Mouse (Mus musculus) brain, embryonic 14.5 days (tissue): ENCODE data around the gene 9230104L09Rik. TPM values are rescaled to one million over a fixed set of nuclear protein-coding genes. Genes with fewer than 3 reads are reported as not detected.

Source experiments
- DNase-seq: peaks from one replicate; pipeline ENCODE4 v3.0.0-alpha.2; 2011; ENCODE audit warnings: low read depth
- CTCF ChIP-seq: fragments of 200-500 bp; IDR thresholded peaks from 2 replicates; pipeline ENCODE4 v1.5.1; 2012; ENCODE audit warnings: inconsistent platforms, mild to moderate bottlenecking, moderate library complexity, borderline replicate concordance; ENCODE audit not compliant: insufficient read depth, insufficient read length; ENCODE audit errors: extremely low read depth
- POLR2A ChIP-seq: fragments of 200-500 bp; IDR thresholded peaks from 2 replicates; pipeline ENCODE4 v1.6.1; 2012; ENCODE audit warnings: mild to moderate bottlenecking, inconsistent platforms, borderline replicate concordance; ENCODE audit not compliant: poor library complexity, insufficient read depth, insufficient read length, severe bottlenecking; ENCODE audit errors: extremely low read depth
- polyA plus RNA-seq: library from polyadenylated mRNA; depleted of rRNA; stranded (reverse); fragments of >200 nt; gene quantifications from 2 replicates; pipeline ENCODE4 v1.2.3, GENCODE M21; 2012; rRNA removed

9230104L09Rik gene
- polyA plus RNA-seq, 1 experiment, result not detected

- no peak for DNase-seq
- no peak for TF ChIP-seq POLR2A
- TF ChIP-seq CTCF, result no peak
These were observed 25.6 kb downstream of the 9230104L09Rik start for GRCm38 (mm10) chr2:148839224-148839623.

GRCm38 (mm10) chr2:148838075-148838777, 26.6 kb downstream of the 9230104L09Rik start:
- TF ChIP-seq POLR2A (no peak), CTCF (no peak)
- no peak for DNase-seq

GRCm38 (mm10) chr2:148834912-148835311, 29.9 kb downstream of the 9230104L09Rik start, which contains the start of gene Cst9:
Gene Cst9 (plus strand): TSS chr2:148835147.
- DNase-seq, result no peak

GRCm38 (mm10) chr2:148825986-148826385, 38.9 kb downstream of the 9230104L09Rik start:
- no peak for TF ChIP-seq CTCF
- TF ChIP-seq POLR2A, result no peak
- DNase-seq, result no peak

More at GRCm38 (mm10) chr2:148834912-148835311, 29.9 kb downstream of the 9230104L09Rik start, which contains the start of gene Cst9:
- TF ChIP-seq POLR2A (no peak), CTCF (no peak)

GRCm38 (mm10) chr2:148819909-148820308, 44.9 kb downstream of the 9230104L09Rik start, which contains the start of gene Cst13:
Gene Cst13 (plus strand): TSS chr2:148820081.
- TF ChIP-seq CTCF (no peak), POLR2A (no peak)
- no peak for DNase-seq

GRCm38 (mm10) chr2:148806696-148807095, 58.1 kb downstream of the 9230104L09Rik start:
- no peak for TF ChIP-seq POLR2A
- TF ChIP-seq CTCF, result no peak
- DNase-seq, result no peak

GRCm38 (mm10) chr2:148801491-148801921, 63.3 kb downstream of the 9230104L09Rik start:
- no peak for TF ChIP-seq POLR2A
- TF ChIP-seq CTCF, result no peak
- DNase-seq, result no peak

- no peak for TF ChIP-seq POLR2A
- no peak for TF ChIP-seq CTCF
These were observed 66.4 kb downstream of the 9230104L09Rik start, which contains the start of gene Cst8 for GRCm38 (mm10) chr2:148798485-148798884. Gene Cst8 (plus strand): TSS chr2:148798785.

More at GRCm38 (mm10) chr2:148798485-148798884, 66.4 kb downstream of the 9230104L09Rik start, which contains the start of gene Cst8:
- DNase-seq, result no peak

Other genes starting within 250 kb of the 9230104L09Rik start
- gene Nxt1, start 192.4 kb downstream of the 9230104L09Rik start, polyA plus RNA-seq, result 43.8 and 68.5 TPM in 2 replicates
- 12.9 and 15.0 TPM in 2 replicates for gene Gzf1, start 184.0 kb downstream of the 9230104L09Rik start, polyA plus RNA-seq
- gene Napb, start 132.6 kb downstream of the 9230104L09Rik start, polyA plus RNA-seq, result 32.7 and 47.7 TPM in 2 replicates
- gene Cstl1, start 114.7 kb downstream of the 9230104L09Rik start, polyA plus RNA-seq, result not detected in 2 replicates
- gene Cst11, start 93.5 kb downstream of the 9230104L09Rik start, polyA plus RNA-seq, result 0.16 TPM in 1 of 2 replicates, not detected in the other
- gene 8030411F24Rik, start 83.0 kb downstream of the 9230104L09Rik start, polyA plus RNA-seq, result not detected in 2 replicates
- not detected in 2 replicates for gene Cst12, start 75.7 kb downstream of the 9230104L09Rik start, polyA plus RNA-seq
- gene Cst8, start 66.3 kb downstream of the 9230104L09Rik start, polyA plus RNA-seq, result 0.10 TPM in 1 of 2 replicates, not detected in the other
- gene Cst13, start 45.0 kb downstream of the 9230104L09Rik start, polyA plus RNA-seq, result not detected in 2 replicates
- not detected in 2 replicates for gene Cst9, start 29.9 kb downstream of the 9230104L09Rik start, polyA plus RNA-seq
- 465 and 499 TPM in 2 replicates for gene Cst3, start 10.7 kb upstream of the 9230104L09Rik start, polyA plus RNA-seq
- not detected in 2 replicates for gene Gm1330, start 138.2 kb upstream of the 9230104L09Rik start, polyA plus RNA-seq
- gene Gm10750, start 152.2 kb upstream of the 9230104L09Rik start, polyA plus RNA-seq, result not detected in 2 replicates